Mouse (Mus musculus) spleen, postnatal 14 days (tissue): ENCODE data around the gene U2af1l4.
A peak's percentile ranks its signal among the peaks of the same experiment; 100 is the strongest.

Source experiments
- DNase-seq, 2 experiments: peaks; one replicate each; pipeline ENCODE4 v3.0.0; 2021 to 2022; ENCODE audit warnings: low spot score in 2 of 2

The U2af1l4 gene

GRCm38 (mm10) chr7:30563117-30563905 is at the start of gene U2af1l4, which contains the start of the genes Gm49396 and Psenen:
TSS of gene U2af1l4 (plus strand) at chr7:30563301.
TSS of gene Gm49396 (plus strand) at chr7:30563344.
TSS of gene Psenen (minus strand) at chr7:30563627.
- DNase-seq, result peak; percentile 87 to 90

GRCm38 (mm10) chr7:30515003-30515760 is 47.9 kb upstream of the U2af1l4 start:
- DNase-seq, result no peak

- no peak for DNase-seq
Observed at GRCm38 (mm10) chr7:30518325-30518724, 44.8 kb upstream of the U2af1l4 start.

GRCm38 (mm10) chr7:30520396-30520795 is 42.7 kb upstream of the U2af1l4 start:
- no peak for DNase-seq

- DNase-seq, result no peak
Observed at GRCm38 (mm10) chr7:30520856-30521255, 42.2 kb upstream of the U2af1l4 start.

- DNase-seq, result no peak
Observed at GRCm38 (mm10) chr7:30522871-30523270, 40.2 kb upstream of the U2af1l4 start.

- DNase-seq, result no peak
Observed at GRCm38 (mm10) chr7:30524487-30524886, 38.6 kb upstream of the U2af1l4 start.

GRCm38 (mm10) chr7:30525954-30526353 is 37.1 kb upstream of the U2af1l4 start:
- DNase-seq, result no peak

- DNase-seq, result no peak
Observed at GRCm38 (mm10) chr7:30526399-30526798, 36.7 kb upstream of the U2af1l4 start.

GRCm38 (mm10) chr7:30526981-30527380 is 36.1 kb upstream of the U2af1l4 start:
- DNase-seq, result no peak

GRCm38 (mm10) chr7:30531291-30531815 is 31.7 kb upstream of the U2af1l4 start:
- DNase-seq, result no peak

GRCm38 (mm10) chr7:30532931-30533330 is 30.2 kb upstream of the U2af1l4 start:
- no peak for DNase-seq

- peak in 1 of 2 experiments; percentile 22 for DNase-seq
Observed at GRCm38 (mm10) chr7:30533941-30534632, 29.0 kb upstream of the U2af1l4 start.

GRCm38 (mm10) chr7:30534633-30535577 is 28.2 kb upstream of the U2af1l4 start, which contains the start of gene Arhgap33:
TSS of gene Arhgap33 (minus strand) at chr7:30535060.
- DNase-seq, result peak; percentile 91 to 93

GRCm38 (mm10) chr7:30540572-30540971 is 22.5 kb upstream of the U2af1l4 start:
- DNase-seq, result no peak

- no peak for DNase-seq
Observed at GRCm38 (mm10) chr7:30544327-30544726, 18.8 kb upstream of the U2af1l4 start.

GRCm38 (mm10) chr7:30549880-30550279 is 13.2 kb upstream of the U2af1l4 start:
- DNase-seq, result no peak

- no peak for DNase-seq
Observed at GRCm38 (mm10) chr7:30550603-30551002, 12.5 kb upstream of the U2af1l4 start.

GRCm38 (mm10) chr7:30551445-30552101 is 11.5 kb upstream of the U2af1l4 start:
- DNase-seq, result no peak
